Mouse (Mus musculus): ENCODE data around the gene Ghrhr. TPM values are rescaled to one million over a fixed set of nuclear protein-coding genes. Genes with fewer than 3 reads are reported as not detected.

Gene Ghrhr
- polyA plus RNA-seq (2016; fragmentation: Nextera tagmentation; extraction: Ambion mirVana): not detected in 2 replicates

GRCm38 (mm10) chr6:55376076-55376475 lies at the start of gene Ghrhr:
Ghrhr (plus strand) TSS chr6:55376295.
- Histone ChIP-seq H3K4me3 (no peak within 1 kb of the TSS), H3K27ac (ENCODE audit: poor library complexity, severe bottlenecking) (no peak within 1 kb of the TSS), H3K36me3 (no peaks in the 10 kb centered on the region), H3K4me2 (no peak within 1 kb of the TSS), H3K4me1 (replicated peaks) (no peaks in the 10 kb centered on the region), H3K27me3 (replicated peaks) (peaks cover 51% of the 10 kb centered on the region), H3K9ac (no peak within 1 kb of the TSS), H3K9me3 (replicated peaks) (no peaks in the 10 kb centered on the region)
- WGBS: 63% methylated on average over 6 of the region's 6 CpGs
- no peak for ATAC-seq (ENCODE audit: insufficient number of reproducible peaks, low FRiP score)

GRCm38 (mm10) chr6:55326299-55326698 lies 49.8 kb upstream of the Ghrhr start:
- Histone ChIP-seq H3K27me3 (replicated peaks) (peaks cover 16% of the 10 kb centered on the region; the same call in 1 of the 2 replicates), H3K9me3 (replicated peaks) (no peaks in the 10 kb centered on the region), H3K4me3 (no peak overlapping the region), H3K27ac (ENCODE audit: poor library complexity, severe bottlenecking) (no peak overlapping the region), H3K36me3 (no peaks in the 10 kb centered on the region), H3K9ac (no peak overlapping the region), H3K4me2 (no peak overlapping the region), H3K4me1 (replicated peaks) (peaks cover 43% of the 10 kb centered on the region)
- peak; percentile 19; the same call in 1 of the 2 replicates for ATAC-seq (ENCODE audit: insufficient number of reproducible peaks, low FRiP score)
- WGBS: 21% methylated on average over 4 of the region's 4 CpGs

GRCm38 (mm10) chr6:55327326-55327725 lies 48.8 kb upstream of the Ghrhr start:
- ATAC-seq (ENCODE audit: insufficient number of reproducible peaks, low FRiP score): 0 out of 2 replicates have a peak, but pooled peaks have one; percentile 38
- no peak overlapping the region for H3K4me3 ChIP-seq
- H3K36me3 ChIP-seq: no peaks in the 10 kb centered on the region
- no peaks in the 10 kb centered on the region for H3K9me3 ChIP-seq (replicated peaks)
- no peak overlapping the region for H3K9ac ChIP-seq
- WGBS: 70% methylated on average over 13 of the region's 13 CpGs
- H3K27ac ChIP-seq (ENCODE audit: poor library complexity, severe bottlenecking): no peak overlapping the region
- H3K4me2 ChIP-seq: no peak overlapping the region
- peaks cover 22% of the 10 kb centered on the region; the same call in 1 of the 2 replicates for H3K27me3 ChIP-seq (replicated peaks)
- peaks cover 45% of the 10 kb centered on the region for H3K4me1 ChIP-seq (replicated peaks)

- H3K9me3 ChIP-seq (replicated peaks): no peaks in the 10 kb centered on the region
- no peak for ATAC-seq (ENCODE audit: insufficient number of reproducible peaks, low FRiP score)
- no peak overlapping the region for H3K4me2 ChIP-seq
- 51% methylated on average over 4 of the region's 4 CpGs for WGBS
- H3K27ac ChIP-seq (ENCODE audit: poor library complexity, severe bottlenecking): peak overlapping the region; percentile 36; the same call in 1 of the 2 replicates
- no peak overlapping the region for H3K9ac ChIP-seq
- no peaks in the 10 kb centered on the region for H3K36me3 ChIP-seq
- H3K27me3 ChIP-seq (replicated peaks): peaks cover 22% of the 10 kb centered on the region; the same call in 1 of the 2 replicates
- no peak overlapping the region for H3K4me3 ChIP-seq
- H3K4me1 ChIP-seq (replicated peaks): peaks cover 43% of the 10 kb centered on the region
These were observed 47.9 kb upstream of the Ghrhr start for GRCm38 (mm10) chr6:55328179-55328578.

GRCm38 (mm10) chr6:55331315-55331714 lies 44.8 kb upstream of the Ghrhr start:
- no peak overlapping the region for H3K4me3 ChIP-seq
- no peak overlapping the region for H3K4me2 ChIP-seq
- no peaks in the 10 kb centered on the region for H3K36me3 ChIP-seq
- H3K27ac ChIP-seq (ENCODE audit: poor library complexity, severe bottlenecking): no peak overlapping the region
- no peak overlapping the region for H3K9ac ChIP-seq
- ATAC-seq (ENCODE audit: insufficient number of reproducible peaks, low FRiP score): no peak
- peaks cover 41% of the 10 kb centered on the region for H3K4me1 ChIP-seq (replicated peaks)
- no peaks in the 10 kb centered on the region for H3K9me3 ChIP-seq (replicated peaks)
- 51% methylated on average over 6 of the region's 6 CpGs for WGBS
- peaks cover 22% of the 10 kb centered on the region; the same call in 1 of the 2 replicates for H3K27me3 ChIP-seq (replicated peaks)

- Histone ChIP-seq H3K9ac (no peak overlapping the region), H3K36me3 (no peaks in the 10 kb centered on the region), H3K4me2 (no peak overlapping the region), H3K27me3 (replicated peaks) (peaks cover 27% of the 10 kb centered on the region), H3K27ac (ENCODE audit: poor library complexity, severe bottlenecking) (no peak overlapping the region), H3K4me3 (no peak overlapping the region), H3K4me1 (replicated peaks) (peaks cover 43% of the 10 kb centered on the region), H3K9me3 (replicated peaks) (no peaks in the 10 kb centered on the region)
- ATAC-seq (ENCODE audit: insufficient number of reproducible peaks, low FRiP score): no peak
- WGBS: 53% methylated on average over 5 of the region's 5 CpGs
These were observed 43.9 kb upstream of the Ghrhr start for GRCm38 (mm10) chr6:55332100-55332772.

- H3K27ac ChIP-seq (ENCODE audit: poor library complexity, severe bottlenecking): no peak overlapping the region
- WGBS: 76% methylated on average over 6 of the region's 6 CpGs
- peaks cover 27% of the 10 kb centered on the region for H3K27me3 ChIP-seq (replicated peaks)
- no peak overlapping the region for H3K4me2 ChIP-seq
- H3K9me3 ChIP-seq (replicated peaks): no peaks in the 10 kb centered on the region
- no peak overlapping the region for H3K9ac ChIP-seq
- no peaks in the 10 kb centered on the region for H3K36me3 ChIP-seq
- ATAC-seq (ENCODE audit: insufficient number of reproducible peaks, low FRiP score): no peak
- H3K4me3 ChIP-seq: no peak overlapping the region
- H3K4me1 ChIP-seq (replicated peaks): peaks cover 43% of the 10 kb centered on the region
These were observed 43.4 kb upstream of the Ghrhr start for GRCm38 (mm10) chr6:55332773-55333109.

- Histone ChIP-seq H3K36me3 (no peaks in the 10 kb centered on the region), H3K27ac (ENCODE audit: poor library complexity, severe bottlenecking) (no peak within 1 kb of the TSS), H3K27me3 (replicated peaks) (peaks cover 26% of the 10 kb centered on the region), H3K4me1 (replicated peaks) (peaks cover 59% of the 10 kb centered on the region), H3K4me2 (peak within 1 kb of the TSS; percentile 47), H3K9ac (no peak within 1 kb of the TSS), H3K4me3 (peak within 1 kb of the TSS; percentile 20), H3K9me3 (replicated peaks) (no peaks in the 10 kb centered on the region)
- ATAC-seq (ENCODE audit: insufficient number of reproducible peaks, low FRiP score): peak; percentile 83
- WGBS: 8% methylated on average over 12 of the region's 12 CpGs
These were observed 40.0 kb upstream of the Ghrhr start, which contains the start of gene Aqp1 for GRCm38 (mm10) chr6:55335989-55336514. Aqp1 (plus strand) TSS chr6:55336432.

GRCm38 (mm10) chr6:55337242-55337641 lies 38.9 kb upstream of the Ghrhr start:
- Histone ChIP-seq H3K4me2 (peak overlapping the region; percentile 47), H3K4me3 (peak overlapping the region; percentile 20; the same call in 1 of the 2 replicates), H3K27ac (ENCODE audit: poor library complexity, severe bottlenecking) (no peak overlapping the region), H3K4me1 (replicated peaks) (peaks cover 59% of the 10 kb centered on the region), H3K9me3 (replicated peaks) (no peaks in the 10 kb centered on the region), H3K27me3 (replicated peaks) (peaks cover 19% of the 10 kb centered on the region; the same call in 1 of the 2 replicates), H3K9ac (no peak overlapping the region), H3K36me3 (no peaks in the 10 kb centered on the region)
- no peak for ATAC-seq (ENCODE audit: insufficient number of reproducible peaks, low FRiP score)
- WGBS: 58% methylated on average over 5 of the region's 5 CpGs

GRCm38 (mm10) chr6:55338077-55338476 lies 38.0 kb upstream of the Ghrhr start:
- H3K9me3 ChIP-seq (replicated peaks): no peaks in the 10 kb centered on the region
- peak overlapping the region; percentile 20 for H3K4me3 ChIP-seq
- WGBS: 32% methylated on average over 6 of the region's 6 CpGs
- peaks cover 61% of the 10 kb centered on the region for H3K4me1 ChIP-seq (replicated peaks)
- ATAC-seq (ENCODE audit: insufficient number of reproducible peaks, low FRiP score): no peak
- H3K9ac ChIP-seq: no peak overlapping the region
- H3K36me3 ChIP-seq: no peaks in the 10 kb centered on the region
- H3K27me3 ChIP-seq (replicated peaks): peaks cover 19% of the 10 kb centered on the region; the same call in 1 of the 2 replicates
- H3K4me2 ChIP-seq: peak overlapping the region; percentile 47
- H3K27ac ChIP-seq (ENCODE audit: poor library complexity, severe bottlenecking): no peak overlapping the region

GRCm38 (mm10) chr6:55338934-55339825 lies 36.9 kb upstream of the Ghrhr start:
- Histone ChIP-seq H3K4me1 (replicated peaks) (peaks cover 64% of the 10 kb centered on the region), H3K9ac (no peak overlapping the region), H3K27ac (ENCODE audit: poor library complexity, severe bottlenecking) (no peak overlapping the region), H3K9me3 (replicated peaks) (no peaks in the 10 kb centered on the region), H3K27me3 (replicated peaks) (peaks cover 22% of the 10 kb centered on the region; the same call in 1 of the 2 replicates), H3K36me3 (no peaks in the 10 kb centered on the region), H3K4me2 (peak overlapping the region; percentile 47), H3K4me3 (no peak overlapping the region)
- ATAC-seq (ENCODE audit: insufficient number of reproducible peaks, low FRiP score): no peak
- 41% methylated on average over 9 of the region's 9 CpGs for WGBS
